ENCODE assay signal across 1 mouse cellular context in the genomic region with DNA sequence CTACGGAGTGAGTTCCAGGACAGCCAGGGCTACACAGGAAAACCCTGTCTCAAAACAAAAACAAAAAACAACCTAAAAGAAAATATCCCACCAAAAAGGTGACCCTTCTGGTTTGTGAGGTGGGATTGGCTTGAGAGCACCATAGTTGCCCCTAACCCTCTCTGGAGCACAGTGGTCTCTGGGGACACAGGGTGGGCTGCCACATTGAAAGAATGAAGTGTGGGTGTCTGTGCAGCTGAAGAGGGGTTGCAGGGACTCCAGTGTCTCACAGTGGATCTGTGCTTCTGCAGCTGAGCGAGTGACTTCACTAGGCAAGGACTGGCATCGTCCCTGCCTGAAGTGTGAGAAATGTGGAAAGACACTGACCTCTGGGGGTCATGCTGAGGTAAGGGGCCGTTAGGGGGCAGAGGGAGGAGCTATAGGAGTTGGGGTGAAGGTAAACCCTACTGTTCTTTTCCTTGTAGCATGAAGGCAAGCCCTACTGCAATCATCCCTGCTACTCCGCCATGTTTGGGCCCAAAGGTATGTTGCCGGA.
TF ChIP-seq lines count a peak whose summit lies in the region.

No protein-coding gene starts in this region.

TF ChIP-seq in MEL, 35 proteins besides CTCF, POLR2A, EP300 and RAD21:
- TF ChIP-seq UBTF (IDR thresholded peaks at IDR 0.05; ENCODE audit: borderline replicate concordance, insufficient read depth, low read depth, low read length): no peak
- TF ChIP-seq ZMIZ1 (IDR thresholded peaks at IDR 0.05; ENCODE audit: low read depth, low read length): no peak
- TF ChIP-seq MAX (IDR thresholded peaks at IDR 0.05; ENCODE audit: low read length): no peak
- no peak for TF ChIP-seq MXI1 (IDR thresholded peaks at IDR 0.05; ENCODE audit: low read depth, low read length)
- no peak for TF ChIP-seq ZKSCAN1 (IDR thresholded peaks at IDR 0.05; ENCODE audit: low read depth, low read length)
- no peak for TF ChIP-seq SMC3 (IDR thresholded peaks at IDR 0.05; ENCODE audit: low read depth, low read length)
- TF ChIP-seq BHLHE40 (IDR thresholded peaks at IDR 0.05; ENCODE audit: borderline replicate concordance, low read depth, low read length): no peak
- TF ChIP-seq USF2 (IDR thresholded peaks at IDR 0.05; ENCODE audit: borderline replicate concordance in 1 of 2, insufficient read depth in 1 of 2, low read depth in 1 of 2, low read length in 2 of 2): no peak
- TF ChIP-seq POLR2AphosphoS5 (IDR thresholded peaks at IDR 0.05; ENCODE audit: borderline replicate concordance, low read depth, low read length): no peak
- no peak for TF ChIP-seq TAL1 (IDR thresholded peaks at IDR 0.05; ENCODE audit: low read length)
- no peak for TF ChIP-seq ZC3H11A (IDR thresholded peaks at IDR 0.05; ENCODE audit: low read depth, low read length)
- TF ChIP-seq ZNF384 (IDR thresholded peaks at IDR 0.05; ENCODE audit: low read depth, low read length): no peak
- TF ChIP-seq CHD2 (IDR thresholded peaks at IDR 0.05; ENCODE audit: low read length): no peak
- no peak for TF ChIP-seq NRF1 (IDR thresholded peaks at IDR 0.05; ENCODE audit: insufficient read depth, low read depth, low read length, poor library complexity, severe bottlenecking)
- TF ChIP-seq NELFE (IDR thresholded peaks at IDR 0.05; ENCODE audit: low read depth, low read length): no peak
- TF ChIP-seq MAFK (IDR thresholded peaks at IDR 0.05; ENCODE audit: borderline replicate concordance, low read depth, low read length): no peak
- no peak for TF ChIP-seq POLR2AphosphoS2 (IDR thresholded peaks at IDR 0.05; ENCODE audit: low read length)
- no peak for TF ChIP-seq HCFC1 (IDR thresholded peaks at IDR 0.05; ENCODE audit: low read depth, low read length)
- no peak for TF ChIP-seq GATA1 (IDR thresholded peaks at IDR 0.05; ENCODE audit: low read depth, low read length)
- no peak for TF ChIP-seq SIN3A (IDR thresholded peaks at IDR 0.05; ENCODE audit: low read length)
TF ChIP-seq in MEL: peak in this region for 0.
